In the genomic region with DNA sequence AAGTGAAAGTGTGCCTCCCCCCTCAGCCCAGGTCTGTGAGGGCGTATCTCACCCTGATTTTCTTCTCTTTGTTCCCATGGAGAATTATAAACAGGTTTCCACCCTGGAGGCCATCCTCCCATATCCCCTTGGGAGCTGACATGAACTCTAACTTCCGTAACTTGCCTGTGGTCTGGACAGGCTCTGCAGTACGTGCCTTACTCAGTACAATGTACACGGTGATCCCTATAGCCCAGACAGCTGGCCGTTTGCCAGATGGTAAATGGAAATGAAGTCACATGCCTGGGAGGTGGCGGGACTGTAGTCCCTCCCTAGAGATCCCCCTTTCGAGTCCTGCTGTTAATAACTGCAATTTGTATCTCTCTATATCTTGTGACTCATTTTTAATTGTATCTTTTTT, we compare ENCODE assay signal across 8 mouse cellular contexts. TPM values are rescaled to one million over a fixed set of nuclear protein-coding genes. Genes with fewer than 3 reads are reported as not detected.
DNase-seq lines count a peak whose midpoint lies in the region; ATAC-seq lines count a peak whose summit lies in the region.

No protein-coding gene starts in this region.

- DNase-seq in right cerebral cortex, postnatal 14 days, result peak; percentile 23
- no peak for DNase-seq in right cerebral cortex, adult 18-20 months
- DNase-seq in hindbrain, embryonic 10.5 days (ENCODE audit: low spot score), result peak; percentile 73
- peak; percentile 78 for DNase-seq in liver
- DNase-seq in layer of hippocampus, adult 8-10 months (ENCODE audit: low spot score in 2 of 2), result no peak
- DNase-seq in T-cell, adult 2 months (ENCODE audit: low spot score), result no peak

- H3K27ac ChIP-seq in hindbrain, embryonic 10.5 days, result peak overlapping the region; percentile 84
- peak overlapping the region; percentile 49; the same call in 1 of the 2 replicates for H3K27ac ChIP-seq in midbrain, embryonic 15.5 days

- ATAC-seq in midbrain, embryonic 15.5 days (replicated peaks), result peak; percentile 74

- peak overlapping the region; percentile 50 for H3K4me3 ChIP-seq in erythroblast, embryonic 14.5 days (replicated peaks)
- H3K4me3 ChIP-seq in hindbrain, embryonic 10.5 days, result 0 out of 2 replicates have a peak overlapping the region, but pooled peaks have one; percentile 4
- H3K4me3 ChIP-seq in midbrain, embryonic 15.5 days, result no peak overlapping the region

- H3K27me3 ChIP-seq in erythroblast, embryonic 14.5 days (ENCODE audit: control insufficient read depth), result no peaks in the 10 kb centered on the region
- H3K27me3 ChIP-seq in hindbrain, embryonic 10.5 days (ENCODE audit: insufficient read depth, poor library complexity, severe bottlenecking), result no peaks in the 10 kb centered on the region
- no peaks in the 10 kb centered on the region for H3K27me3 ChIP-seq in midbrain, embryonic 15.5 days (replicated peaks)

- no peaks in the 10 kb centered on the region for H3K9me3 ChIP-seq in erythroblast, embryonic 14.5 days (ENCODE audit: control insufficient read depth, low read length)
- no peaks in the 10 kb centered on the region for H3K9me3 ChIP-seq in hindbrain, embryonic 10.5 days
- no peaks in the 10 kb centered on the region for H3K9me3 ChIP-seq in midbrain, embryonic 15.5 days

- H3K36me3 ChIP-seq in erythroblast, embryonic 14.5 days (ENCODE audit: control insufficient read depth), result peaks cover 96% of the 10 kb centered on the region
- H3K36me3 ChIP-seq in hindbrain, embryonic 10.5 days, result peaks cover 3% of the 10 kb centered on the region; the same call in 1 of the 2 replicates
- H3K36me3 ChIP-seq in midbrain, embryonic 15.5 days (replicated peaks), result no peaks in the 10 kb centered on the region

- no peak overlapping the region for H3K9ac ChIP-seq in midbrain, embryonic 15.5 days

- H3K4me2 ChIP-seq in midbrain, embryonic 15.5 days, result no peak overlapping the region

- WGBS in hindbrain, embryonic 10.5 days, result 19% methylated on average over 7 of the region's 7 CpGs
- WGBS in midbrain, embryonic 15.5 days, result 4% methylated on average over 7 of the region's 7 CpGs

- H3K4me1 ChIP-seq in erythroblast, embryonic 14.5 days (ENCODE audit: control insufficient read depth), result peaks cover 99% of the 10 kb centered on the region
- peaks cover 75% of the 10 kb centered on the region for H3K4me1 ChIP-seq in hindbrain, embryonic 10.5 days (replicated peaks)
- peaks cover 19% of the 10 kb centered on the region for H3K4me1 ChIP-seq in midbrain, embryonic 15.5 days

RNA-seq across cellular contexts. Expression of a gene that starts 22.5 kb away (rescaled TPM):
- 24.6 and 28.0 TPM in 2 replicates for polyA plus RNA-seq in erythroblast, embryonic 14.5 days (2012)
- 26.9 and 30.1 TPM in 2 replicates for polyA plus RNA-seq in hindbrain, embryonic 10.5 days (2016; fragmentation: Nextera tagmentation; extraction: Ambion mirVana)
- 33.6 and 40.1 TPM in 2 replicates for polyA plus RNA-seq in midbrain, embryonic 15.5 days (2015; fragmentation: Nextera tagmentation; extraction: Ambion mirVana)
- total RNA-seq in layer of hippocampus, adult 8-10 months (2022), result 10 to 100 TPM; 28.4 to 35.9 (median 32.0) TPM

RNA-seq across cellular contexts. Expression of a gene that starts 52.4 kb away (rescaled TPM):
- polyA plus RNA-seq in erythroblast, embryonic 14.5 days (2012), result 0.34 and 0.48 TPM in 2 replicates
- polyA plus RNA-seq in hindbrain, embryonic 10.5 days (2016; fragmentation: Nextera tagmentation; extraction: Ambion mirVana), result 31.2 and 41.0 TPM in 2 replicates
- polyA plus RNA-seq in midbrain, embryonic 15.5 days (2015; fragmentation: Nextera tagmentation; extraction: Ambion mirVana), result 25.5 and 28.1 TPM in 2 replicates
- 10 to 100 TPM; 26.5 to 30.1 (median 29.6) TPM for total RNA-seq in layer of hippocampus, adult 8-10 months (2022)

RNA-seq across cellular contexts. Expression of a gene that starts 52.9 kb away (rescaled TPM):
- polyA plus RNA-seq in erythroblast, embryonic 14.5 days (2012), result not detected in 2 replicates
- not detected in 2 replicates for polyA plus RNA-seq in hindbrain, embryonic 10.5 days (2016; fragmentation: Nextera tagmentation; extraction: Ambion mirVana)
- 0.17 and 0.22 TPM in 2 replicates for polyA plus RNA-seq in midbrain, embryonic 15.5 days (2015; fragmentation: Nextera tagmentation; extraction: Ambion mirVana)
- under 1 TPM in 1 of 4 experiments, not detected in 3; 0.33 TPM for total RNA-seq in layer of hippocampus, adult 8-10 months (2022)

Comparison
In these comparisons a context has a peak if more than half of its experiments do, and no peak if none do; other contexts are left out.
1. DNase-seq: peak in right cerebral cortex, postnatal 14 days (single experiment), hindbrain, embryonic 10.5 days (single experiment) and liver (single experiment); none in right cerebral cortex, adult 18-20 months (single experiment), layer of hippocampus, adult 8-10 months (0 of 2) and T-cell, adult 2 months (single experiment).
2. RNA of a gene that starts 52.4 kb away (polyA plus RNA-seq): 31.2 to 41.0 TPM in hindbrain, embryonic 10.5 days and 25.5 to 28.1 TPM in midbrain, embryonic 15.5 days; 0.34 to 0.48 TPM in erythroblast, embryonic 14.5 days; every median in the first group is over 10 times any median in the second.